Mouse (Mus musculus) limb, embryonic 14.5 days (tissue): Measurements from ENCODE around the gene Phactr4. TPM values are rescaled to one million over a fixed set of nuclear protein-coding genes. Genes with fewer than 3 reads are reported as not detected.

Experiments
- ATAC-seq: fragments of 200-750 bp; cut with Nextera tagmentation; 2 replicates; pipeline ENCODE4 v1.8.0; 2017; ENCODE audit warnings: low read depth, moderate number of reproducible peaks, moderate TSS enrichment; ENCODE audit not compliant: low FRiP score
- DNase-seq: peaks from one replicate; pipeline ENCODE4 v3.0.0-alpha.2; 2015; ENCODE audit warnings: low spot score
- H3K27ac ChIP-seq: fragments of 300-500 bp; sonication (generic); replicated peaks from 2 replicates; pipeline ENCODE4 v1.5.1; 2014; ENCODE audit warnings: low read depth, mild to moderate bottlenecking, low read length, moderate library complexity, mixed read lengths
- H3K27me3 ChIP-seq: fragments of 300-500 bp; sonication (generic); 2 replicates; pipeline ENCODE4 v1.6.1; 2014; ENCODE audit warnings: low read length, mixed read lengths; ENCODE audit not compliant: control insufficient read depth, insufficient read depth
- H3K36me3 ChIP-seq: fragments of 300-500 bp; sonication (generic); 2 replicates; pipeline ENCODE4 v1.6.1; 2014; ENCODE audit warnings: mild to moderate bottlenecking, low read length, moderate library complexity, mixed read lengths; ENCODE audit not compliant: control insufficient read depth, insufficient read depth
- H3K4me1 ChIP-seq: fragments of 300-500 bp; sonication (generic); 2 replicates; pipeline ENCODE4 v1.6.1; 2014; ENCODE audit warnings: antibody characterized with exemption, low read length, mixed read lengths; ENCODE audit not compliant: control insufficient read depth, insufficient read depth
- H3K4me2 ChIP-seq: fragments of 300-500 bp; sonication (generic); replicated peaks from 2 replicates; pipeline ENCODE4 v1.6.1; 2014; ENCODE audit warnings: low read depth, mild to moderate bottlenecking, low read length, moderate library complexity; ENCODE audit not compliant: severe bottlenecking
- H3K4me3 ChIP-seq: fragments of 300-500 bp; sonication (generic); replicated peaks from 2 replicates; pipeline ENCODE4 v1.5.1; 2014; ENCODE audit warnings: low read length
- H3K9ac ChIP-seq: fragments of 300-500 bp; sonication (generic); 2 replicates; pipeline ENCODE4 v1.6.1; 2014; ENCODE audit warnings: mild to moderate bottlenecking, low read depth, low read length, moderate library complexity; ENCODE audit not compliant: severe bottlenecking
- H3K9me3 ChIP-seq: fragments of 300-500 bp; sonication (generic); 2 replicates; pipeline ENCODE4 v1.6.1; 2016; ENCODE audit warnings: low read length; ENCODE audit not compliant: control insufficient read depth
- POLR2A ChIP-seq: fragments of 200-500 bp; IDR thresholded peaks from 2 replicates; pipeline ENCODE4 v1.8.0; 2012; ENCODE audit warnings: inconsistent platforms, mild to moderate bottlenecking, moderate library complexity, borderline replicate concordance; ENCODE audit not compliant: insufficient read depth, insufficient read length; ENCODE audit errors: extremely low read depth
- WGBS: fragments of 180-500 bp; shearing (Covaris S2); extraction: QIAGEN DNeasy Blood & Tissue Kit; methylation state at CpG from one replicate; pipeline ENCODE4 v1.1.7; 2014; 5-methylcytosine and 5-hydroxymethylcytosine counted together
- polyA plus RNA-seq, 2 experiments: library from polyadenylated mRNA; depleted of rRNA in 1 of 2; stranded (reverse) in 1 of 2; unstranded in 1 of 2; fragments of >200 nt; fragmentation: Nextera tagmentation in 1 of 2; extraction: Ambion mirVana in 1 of 2; gene quantifications; 2 replicates each; pipeline versions ENCODE4 v1.2.1 to v1.2.3; 2012 to 2014

Phactr4 gene
- polyA plus RNA-seq, 2 experiments: 23.6 to 26.9 TPM

GRCm38 (mm10) chr4:132352739-132353138 is 69.5 kb downstream of the Phactr4 start:
- peak overlapping the region; percentile 86 for H3K4me3 ChIP-seq
- no peaks in the 10 kb centered on the region for H3K9me3 ChIP-seq
- H3K27ac ChIP-seq: peak overlapping the region; percentile 91
- no peak for DNase-seq
- no peak for TF ChIP-seq POLR2A
- no peaks in the 10 kb centered on the region for H3K27me3 ChIP-seq
- H3K4me2 ChIP-seq: peak overlapping the region; percentile 79
- peaks cover 37% of the 10 kb centered on the region for H3K36me3 ChIP-seq
- H3K9ac ChIP-seq: peak overlapping the region; percentile 89
- peaks cover 8% of the 10 kb centered on the region for H3K4me1 ChIP-seq
- WGBS: 1% methylated on average over 14 of the region's 14 CpGs
- ATAC-seq: no peak

- H3K27me3 ChIP-seq: no peaks in the 10 kb centered on the region
- H3K4me1 ChIP-seq: peaks cover 8% of the 10 kb centered on the region
- no peak overlapping the region for H3K27ac ChIP-seq
- ATAC-seq (no peak), DNase-seq (no peak)
- WGBS: 42% methylated on average over 1 of the region's 1 CpGs
- peaks cover 24% of the 10 kb centered on the region for H3K36me3 ChIP-seq
- peak overlapping the region; percentile 86 for H3K4me3 ChIP-seq
- no peak for TF ChIP-seq POLR2A
- peak overlapping the region; percentile 89 for H3K9ac ChIP-seq
- peak overlapping the region; percentile 79 for H3K4me2 ChIP-seq
- no peaks in the 10 kb centered on the region for H3K9me3 ChIP-seq
These were observed 70.9 kb downstream of the Phactr4 start for GRCm38 (mm10) chr4:132351401-132351800.

GRCm38 (mm10) chr4:132350854-132351253 is 71.4 kb downstream of the Phactr4 start:
- peaks cover 8% of the 10 kb centered on the region for H3K4me1 ChIP-seq
- no peak overlapping the region for H3K27ac ChIP-seq
- no peak overlapping the region for H3K4me2 ChIP-seq
- no peaks in the 10 kb centered on the region for H3K27me3 ChIP-seq
- WGBS: 65% methylated on average over 3 of the region's 3 CpGs
- peaks cover 19% of the 10 kb centered on the region for H3K36me3 ChIP-seq
- H3K9me3 ChIP-seq: no peaks in the 10 kb centered on the region
- no peak for ATAC-seq
- DNase-seq: no peak
- no peak overlapping the region for H3K9ac ChIP-seq
- no peak for TF ChIP-seq POLR2A
- no peak overlapping the region for H3K4me3 ChIP-seq

- 38% methylated on average over 2 of the region's 2 CpGs for WGBS
- TF ChIP-seq POLR2A: no peak
- Histone ChIP-seq H3K9me3 (no peaks in the 10 kb centered on the region), H3K9ac (no peak overlapping the region), H3K36me3 (peaks cover 18% of the 10 kb centered on the region), H3K4me1 (peaks cover 8% of the 10 kb centered on the region), H3K4me3 (no peak overlapping the region), H3K4me2 (no peak overlapping the region), H3K27me3 (no peaks in the 10 kb centered on the region), H3K27ac (no peak overlapping the region)
- DNase-seq: no peak
- ATAC-seq: no peak
These were observed 72.1 kb downstream of the Phactr4 start for GRCm38 (mm10) chr4:132350123-132350740.

GRCm38 (mm10) chr4:132349495-132350122 is 72.7 kb downstream of the Phactr4 start:
- Histone ChIP-seq H3K36me3 (peaks cover 18% of the 10 kb centered on the region), H3K9ac (no peak overlapping the region), H3K4me2 (no peak overlapping the region), H3K27ac (no peak overlapping the region), H3K4me1 (peaks cover 12% of the 10 kb centered on the region), H3K4me3 (no peak overlapping the region), H3K27me3 (no peaks in the 10 kb centered on the region), H3K9me3 (no peaks in the 10 kb centered on the region)
- no peak for DNase-seq
- WGBS: 54% methylated on average over 3 of the region's 3 CpGs
- no peak for ATAC-seq
- no peak for TF ChIP-seq POLR2A

- ATAC-seq: no peak
- Histone ChIP-seq H3K4me3 (no peak overlapping the region), H3K9me3 (no peaks in the 10 kb centered on the region), H3K4me2 (no peak overlapping the region), H3K9ac (no peak overlapping the region), H3K27ac (no peak overlapping the region), H3K4me1 (peaks cover 17% of the 10 kb centered on the region), H3K36me3 (peaks cover 14% of the 10 kb centered on the region), H3K27me3 (no peaks in the 10 kb centered on the region)
- DNase-seq: no peak
- no peak for TF ChIP-seq POLR2A
- WGBS: 56% methylated on average over 3 of the region's 3 CpGs
These were observed 75.6 kb downstream of the Phactr4 start for GRCm38 (mm10) chr4:132346661-132347060.
